In the genomic region with DNA sequence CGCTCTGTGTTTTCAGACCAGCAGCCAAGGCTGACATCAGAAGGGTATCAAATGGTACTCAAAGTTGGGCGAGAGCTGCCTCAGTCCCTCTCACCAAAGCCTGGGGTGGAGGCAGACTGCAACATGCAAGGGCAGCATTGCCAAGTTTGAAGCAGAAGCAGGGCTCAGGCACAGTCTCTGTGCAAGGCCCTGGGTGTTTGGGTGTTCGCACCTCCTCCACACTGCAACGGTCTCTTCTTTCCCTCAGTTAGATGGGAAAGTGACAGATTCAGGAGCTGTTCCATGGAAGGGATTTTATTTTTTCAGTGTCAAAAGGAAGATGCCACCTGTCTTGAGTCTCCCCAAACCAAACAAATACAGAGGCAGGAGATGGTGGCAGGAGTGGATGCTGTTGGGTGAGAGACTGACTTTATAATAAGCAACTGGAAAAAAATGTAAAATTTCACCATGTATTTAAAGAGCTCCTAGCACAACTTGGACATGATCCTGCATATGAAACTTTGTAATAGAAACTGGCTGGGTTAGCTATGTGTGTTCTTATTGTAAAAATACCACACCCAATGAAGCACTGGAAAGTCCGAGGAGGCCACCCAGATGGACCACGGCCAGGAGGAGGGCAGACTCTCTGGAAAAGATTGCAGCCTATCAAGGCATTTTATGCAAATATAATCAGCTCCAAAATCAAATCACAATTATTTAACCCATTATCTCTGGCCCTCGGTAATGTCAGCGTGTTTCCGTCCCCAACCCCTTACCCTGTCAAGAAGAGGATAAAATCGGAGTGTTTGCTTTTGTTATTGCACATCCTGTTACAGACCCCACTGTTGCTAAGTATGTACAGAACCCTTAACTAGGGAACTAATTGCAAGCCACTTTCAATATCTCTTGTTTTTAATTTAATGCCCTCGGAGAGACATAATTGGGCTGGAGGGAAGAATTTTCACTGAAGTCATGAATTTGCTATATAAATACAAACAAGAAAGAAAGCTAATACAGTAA, we compare ENCODE assay signal across 9 mouse cellular contexts.
DNase-seq lines count a peak whose midpoint lies in the region; ATAC-seq and TF ChIP-seq lines count a peak whose summit lies in the region.
"Had no signal": no experiment of that assay in that cellular context is flagged by ENCODE, and none has a peak within 500 bp of the region (broad histone marks: within the 10 kb centered on the region; RNA-seq: fewer than 3 reads in every experiment).

No protein-coding gene starts in this region.

- TF ChIP-seq POLR2A in brain, embryonic 14.5 days (IDR thresholded peaks at IDR 0.05; ENCODE audit: borderline replicate concordance, extremely low read depth, insufficient read depth, insufficient read length, poor library complexity, severe bottlenecking) = no peak

- no peak overlapping the region for H3K9ac ChIP-seq in kidney, embryonic 16.5 days (replicated peaks; ENCODE audit: low read length)
- H3K9ac ChIP-seq: liver, embryonic 13.5 days had no signal

- no peaks in the 10 kb centered on the region for H3K9me3 ChIP-seq in kidney, embryonic 16.5 days (ENCODE audit: low read length)
- H3K9me3 ChIP-seq: liver, embryonic 13.5 days had no signal

- H3K27ac ChIP-seq in kidney, embryonic 16.5 days (ENCODE audit: low read length) = no peak overlapping the region
- H3K27ac ChIP-seq: liver, embryonic 13.5 days had no signal

- no peaks in the 10 kb centered on the region for H3K36me3 ChIP-seq in kidney, embryonic 16.5 days (ENCODE audit: insufficient read depth, low read length)
- H3K36me3 ChIP-seq: liver, embryonic 13.5 days had no signal

- no peak for TF ChIP-seq CTCF in brain, embryonic 14.5 days (IDR thresholded peaks at IDR 0.05; ENCODE audit: borderline replicate concordance, extremely low read depth, insufficient read depth, insufficient read length)

- no peak; the same call in 1 of the 2 replicates for ATAC-seq in kidney, embryonic 16.5 days (ENCODE audit: low FRiP score, low TSS enrichment)
- no peak for ATAC-seq in granulocyte monocyte progenitor cell, adult 5-6 weeks (replicated peaks; ENCODE audit: poor library complexity, severe bottlenecking)

- 46% methylated on average over 11 of the region's 11 CpGs for WGBS in kidney, embryonic 16.5 days

- H3K27me3 ChIP-seq in kidney, embryonic 16.5 days (ENCODE audit: insufficient read depth, low read length) = 0 out of 2 replicates have a peak, but pooled peaks cover 3% of the 10 kb centered on the region

- DNase-seq in kidney, adult 11 months = no peak
- peak; percentile 59 for DNase-seq in brain, embryonic 14.5 days (ENCODE audit: low read depth)
- peak; percentile 52 for DNase-seq in gastrocnemius, postnatal 25 days
- peak; percentile 53 for DNase-seq in lung, postnatal 14 days
- no peak for DNase-seq in retina, postnatal 1 day
- DNase-seq in cerebellum, adult 9-10 months = no peak
- DNase-seq: liver, embryonic 13.5 days had no signal

- H3K4me2 ChIP-seq in kidney, embryonic 16.5 days (replicated peaks; ENCODE audit: low read depth, low read length) = 0 out of 2 replicates have a peak overlapping the region, but pooled peaks have one; percentile 0
- H3K4me2 ChIP-seq: liver, embryonic 13.5 days had no signal

- no peak overlapping the region for H3K4me3 ChIP-seq in kidney, embryonic 16.5 days (ENCODE audit: low read length)
- H3K4me3 ChIP-seq: liver, embryonic 13.5 days had no signal

- H3K4me1 ChIP-seq in kidney, embryonic 16.5 days (ENCODE audit: insufficient read depth, low read length) = no peaks in the 10 kb centered on the region
- H3K4me1 ChIP-seq: liver, embryonic 13.5 days had no signal

Comparison
In these comparisons a context has a peak if more than half of its experiments do, and no peak if none do; other contexts are left out.
1. DNase-seq: peak in brain, embryonic 14.5 days (single experiment), gastrocnemius, postnatal 25 days (single experiment) and lung, postnatal 14 days (single experiment); none in kidney, adult 11 months (single experiment), retina, postnatal 1 day (single experiment) and cerebellum, adult 9-10 months (single experiment).